Mouse (Mus musculus): Measurements from ENCODE around the gene Olfr1351.
"Not testable (repeated sequence)": the region's sequence is repeated elsewhere in the genome, so short reads cannot be mapped to it uniquely, and the experiment has no call there.

Gene Olfr1351

DNA sequence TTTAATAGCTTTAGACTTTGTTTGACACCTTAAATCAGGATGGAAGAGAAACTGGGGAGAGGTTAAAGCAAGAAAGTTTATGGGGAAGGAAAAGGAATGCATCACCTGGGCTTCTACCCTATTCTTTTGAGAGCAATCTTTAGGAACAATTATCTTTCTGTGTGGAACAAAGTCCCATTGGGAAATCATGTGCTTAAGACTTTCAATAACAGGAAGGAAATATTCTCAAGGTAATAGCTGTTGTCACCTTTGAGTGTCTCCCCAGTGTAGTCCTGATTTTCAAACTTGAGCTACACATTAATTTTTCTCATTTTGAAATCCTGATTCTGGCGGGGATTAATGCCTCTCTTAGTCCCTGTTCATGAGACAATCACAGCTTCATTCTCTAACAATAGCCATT is at the start of gene Olfr1351:
TSS of gene Olfr1351 (plus strand) at position 301 of the 400 bp plus-strand sequence.
- no peak for DNase-seq (ENCODE audit: low spot score)

DNA sequence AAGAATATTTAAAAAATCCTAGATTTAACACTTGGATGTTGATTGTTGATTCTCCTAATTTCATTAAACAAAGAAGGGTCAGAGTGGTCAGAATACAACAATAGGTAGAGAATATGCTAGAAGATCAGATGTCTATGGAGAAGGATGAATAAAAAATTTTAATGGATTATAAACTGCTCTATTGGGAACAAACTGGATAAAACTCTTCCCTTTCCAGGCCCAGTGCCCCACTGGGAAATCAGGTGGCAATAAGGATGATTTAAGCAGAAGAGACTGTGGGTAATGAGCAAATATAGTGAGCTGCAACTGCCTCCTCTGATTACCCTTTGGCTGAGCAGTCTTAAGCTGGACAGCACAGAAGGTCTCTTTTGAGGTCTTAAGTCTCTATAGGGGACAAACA is 49.3 kb upstream of the Olfr1351 start, which contains the start of gene Olfr1353:
TSS of gene Olfr1353 (plus strand) at position 301 of the 400 bp plus-strand sequence.
- DNase-seq (ENCODE audit: low spot score): not testable (repeated sequence)

DNA sequence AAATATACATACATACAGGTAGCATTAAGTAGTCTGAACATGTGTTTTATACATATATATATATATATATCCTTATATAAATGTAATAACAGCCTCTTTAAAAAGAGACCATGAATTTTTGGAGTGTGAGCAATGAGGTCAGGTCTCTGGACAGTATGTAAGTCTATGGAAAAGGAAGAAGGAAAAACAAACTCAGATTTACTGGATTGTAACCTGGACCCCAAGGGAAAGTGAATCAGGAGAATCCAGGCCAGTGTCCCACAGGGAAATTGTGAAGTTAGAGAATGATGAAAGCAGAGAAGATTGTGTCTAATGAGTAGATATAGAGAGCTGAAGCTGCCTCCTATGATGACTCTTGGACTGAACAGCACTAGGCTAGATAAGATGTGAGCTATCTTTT is 31.5 kb upstream of the Olfr1351 start, which contains the start of gene Olfr1352:
TSS of gene Olfr1352 (plus strand) at position 301 of the 400 bp plus-strand sequence.
- no peak for DNase-seq (ENCODE audit: low spot score)

DNA sequence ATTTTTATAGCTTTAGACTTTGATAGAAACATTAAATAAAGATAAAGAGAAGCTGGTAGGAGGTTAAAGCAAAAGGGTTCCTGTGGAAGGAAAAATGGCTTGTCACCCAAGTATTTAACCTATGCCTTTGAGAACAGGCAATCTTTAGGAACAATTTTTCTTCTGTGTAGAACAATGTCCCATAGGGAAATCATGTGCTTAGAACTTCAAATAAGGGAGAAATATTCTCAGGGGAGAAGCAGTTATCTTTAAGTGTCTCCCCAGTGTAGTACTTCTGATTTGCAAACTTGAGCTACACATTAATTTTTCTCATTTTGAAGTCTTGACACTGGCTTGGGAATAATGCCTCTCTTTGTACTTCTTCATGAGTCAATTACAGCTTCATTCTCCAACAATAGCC is 16.2 kb downstream of the Olfr1351 start, which contains the start of gene Olfr57:
TSS of gene Olfr57 (plus strand) at position 301 of the 400 bp plus-strand sequence.
- no peak for DNase-seq (ENCODE audit: low spot score)

DNA sequence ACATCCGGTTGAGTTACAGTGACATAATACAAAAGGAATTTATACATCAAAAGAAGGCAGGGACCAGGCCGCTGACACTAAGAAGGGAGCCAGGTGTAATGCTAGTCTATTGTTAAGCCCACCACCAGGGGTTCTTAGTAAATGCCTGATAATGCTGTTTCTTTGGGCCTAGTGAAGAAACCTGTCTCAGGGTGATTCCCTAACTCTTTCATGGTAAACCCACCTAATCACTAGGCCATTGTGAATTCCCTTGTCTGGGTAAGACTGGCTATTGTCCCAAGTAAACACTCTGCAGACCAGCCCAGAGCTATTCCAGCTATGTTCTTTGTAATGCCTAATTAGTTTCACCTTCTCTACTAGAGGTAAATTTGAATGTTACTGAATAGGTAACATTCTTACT is 30.2 kb downstream of the Olfr1351 start:
- not testable (repeated sequence) for DNase-seq (ENCODE audit: low spot score)

DNA sequence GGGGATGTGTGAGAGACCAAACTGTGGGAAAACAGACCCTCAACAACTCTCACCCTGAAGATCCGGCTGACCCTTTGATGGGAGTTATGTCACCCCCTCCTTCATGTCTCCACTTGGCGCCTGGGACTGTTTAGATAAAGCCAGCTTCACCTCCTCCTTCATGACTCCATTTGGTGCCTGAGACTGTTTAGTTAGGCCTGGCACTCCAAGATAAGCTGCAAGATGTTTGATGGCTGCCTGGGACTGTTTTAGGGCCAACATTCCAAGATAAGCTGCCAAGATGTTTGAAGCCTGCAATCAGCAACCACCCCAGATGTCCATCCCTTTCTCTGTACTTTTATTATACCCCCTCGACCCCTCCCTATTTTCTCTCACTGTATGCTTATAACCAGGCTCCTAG is 45.1 kb downstream of the Olfr1351 start:
- not testable (repeated sequence) for DNase-seq (ENCODE audit: low spot score)

Measured in testis, postnatal 14 days (tissue).